8 mouse cellular contexts compared by ENCODE assay signal in genomic region chr1:39010583-39011021, GRCm38 (mm10). TPM values are rescaled to one million over a fixed set of nuclear protein-coding genes. Genes with fewer than 3 reads are reported as not detected.
DNase-seq lines count a peak whose midpoint lies in the region; ATAC-seq and TF ChIP-seq lines count a peak whose summit lies in the region.

No protein-coding gene starts in this region.

- no peaks in the 10 kb centered on the region for H3K27me3 ChIP-seq in embryonic facial prominence, embryonic 11.5 days (ENCODE audit: control insufficient read depth, insufficient read depth, low read length)
- H3K27me3 ChIP-seq in heart, postnatal 0 days (ENCODE audit: control insufficient read depth, insufficient read depth, low read length), result no peaks in the 10 kb centered on the region
- H3K27me3 ChIP-seq in liver, adult 2 months (ENCODE audit: control insufficient read depth, insufficient read depth, low read length), result no peaks in the 10 kb centered on the region
- H3K27me3 ChIP-seq in thymus, adult 2 months (ENCODE audit: control insufficient read depth, insufficient read depth, low read length), result no peaks in the 10 kb centered on the region

- no peak overlapping the region for H3K27ac ChIP-seq in embryonic facial prominence, embryonic 11.5 days (replicated peaks; ENCODE audit: low read depth, low read length)
- H3K27ac ChIP-seq in heart, postnatal 0 days (ENCODE audit: low read depth), result no peak overlapping the region
- H3K27ac ChIP-seq in liver, adult 2 months (replicated peaks; ENCODE audit: insufficient read depth, low read depth, low read length), result no peak overlapping the region
- no peak overlapping the region for H3K27ac ChIP-seq in thymus, adult 2 months (ENCODE audit: control insufficient read depth, insufficient read depth, low read length)

- TF ChIP-seq POLR2A in liver, adult 2 months (IDR thresholded peaks at IDR 0.05; ENCODE audit: extremely low read depth, insufficient read depth, low read length), result no peak
- TF ChIP-seq POLR2A in thymus, adult 2 months (IDR thresholded peaks at IDR 0.05; ENCODE audit: control insufficient read depth, extremely low read depth, insufficient read depth, low read length, poor library complexity), result peak; percentile 18; the same call in 1 of the 2 replicates

- H3K4me1 ChIP-seq in embryonic facial prominence, embryonic 11.5 days (ENCODE audit: control insufficient read depth, insufficient read depth, low read length), result no peaks in the 10 kb centered on the region
- peaks cover 11% of the 10 kb centered on the region for H3K4me1 ChIP-seq in heart, postnatal 0 days (ENCODE audit: control insufficient read depth, insufficient read depth)
- no peaks in the 10 kb centered on the region for H3K4me1 ChIP-seq in liver, adult 2 months (ENCODE audit: control insufficient read depth, insufficient read depth, low read length)
- H3K4me1 ChIP-seq in thymus, adult 2 months (replicated peaks; ENCODE audit: control insufficient read depth, insufficient read depth, low read length), result peaks cover 10% of the 10 kb centered on the region

- H3K4me3 ChIP-seq in embryonic facial prominence, embryonic 11.5 days (ENCODE audit: low read depth, low read length), result no peak overlapping the region
- no peak overlapping the region for H3K4me3 ChIP-seq in heart, postnatal 0 days (ENCODE audit: low read depth, low read length)
- H3K4me3 ChIP-seq in liver, adult 2 months (ENCODE audit: insufficient read depth, low read depth, low read length), result no peak overlapping the region
- no peak overlapping the region for H3K4me3 ChIP-seq in thymus, adult 2 months (ENCODE audit: control insufficient read depth, insufficient read depth, low read length)

- no peak overlapping the region for H3K9ac ChIP-seq in embryonic facial prominence, embryonic 11.5 days (replicated peaks; ENCODE audit: low read length)
- H3K9ac ChIP-seq in heart, postnatal 0 days (replicated peaks; ENCODE audit: low read depth, low read length), result no peak overlapping the region
- H3K9ac ChIP-seq in liver, adult 2 months (ENCODE audit: low read depth, low read length), result no peak overlapping the region

- TF ChIP-seq CTCF in heart, postnatal 0 days (IDR thresholded peaks at IDR 0.05; ENCODE audit: low read depth), result peak; percentile 88
- peak; percentile 46; the same call in 1 of the 2 replicates for TF ChIP-seq CTCF in liver, adult 2 months (IDR thresholded peaks at IDR 0.05; ENCODE audit: low read depth, low read length)
- 0 out of 2 replicates have a peak, but pooled peaks have one; percentile 61 for TF ChIP-seq CTCF in thymus, adult 2 months (IDR thresholded peaks at IDR 0.05; ENCODE audit: borderline replicate concordance, control insufficient read depth, extremely low read depth, insufficient read depth, low read length, poor library complexity)

- no peak for TF ChIP-seq EP300 in heart, postnatal 0 days (IDR thresholded peaks at IDR 0.05; ENCODE audit: low read depth)

- H3K4me2 ChIP-seq in embryonic facial prominence, embryonic 11.5 days (ENCODE audit: low read depth, low read length), result no peak overlapping the region
- H3K4me2 ChIP-seq in heart, postnatal 0 days (ENCODE audit: low read depth, low read length), result no peak overlapping the region

- H3K79me2 ChIP-seq in liver, adult 2 months (ENCODE audit: control insufficient read depth, insufficient read depth, low read length), result no peaks in the 10 kb centered on the region

- no peaks in the 10 kb centered on the region for H3K9me3 ChIP-seq in embryonic facial prominence, embryonic 11.5 days (replicated peaks; ENCODE audit: control insufficient read depth, low read length)
- no peaks in the 10 kb centered on the region for H3K9me3 ChIP-seq in heart, postnatal 0 days (replicated peaks; ENCODE audit: control insufficient read depth, low read length)

- no peaks in the 10 kb centered on the region for H3K36me3 ChIP-seq in embryonic facial prominence, embryonic 11.5 days (replicated peaks; ENCODE audit: control insufficient read depth, insufficient read depth, low read depth, low read length)
- no peaks in the 10 kb centered on the region for H3K36me3 ChIP-seq in heart, postnatal 0 days (replicated peaks; ENCODE audit: control insufficient read depth, insufficient read depth, low read length)
- no peaks in the 10 kb centered on the region for H3K36me3 ChIP-seq in liver, adult 2 months (ENCODE audit: control insufficient read depth, insufficient read depth, low read length)
- H3K36me3 ChIP-seq in thymus, adult 2 months (ENCODE audit: control insufficient read depth, insufficient read depth, low read length), result no peaks in the 10 kb centered on the region

- peak; percentile 64 to 77 for DNase-seq in CD8-positive naive resting alpha-beta T cell, adult 2 months (ENCODE audit: low read depth in 2 of 2, low spot score in 2 of 2)
- peak; percentile 56 for DNase-seq in adrenal gland, adult 8-10 months
- DNase-seq in embryonic facial prominence, embryonic 11.5 days (ENCODE audit: low spot score), result peak; percentile 85
- DNase-seq in heart, postnatal 0 days (ENCODE audit: low spot score), result peak; percentile 90
- peak; percentile 83 for DNase-seq in kidney, postnatal 14 days
- peak; percentile 76 for DNase-seq in liver, adult 2 months (ENCODE audit: extremely low read depth, low read depth, low spot score)
- DNase-seq in natural killer cell, adult 2 months (ENCODE audit: low spot score in 2 of 2), result peak; percentile 28 to 43
- DNase-seq in thymus, adult 2 months, result peak; percentile 77

- 24% methylated on average over 12 of the region's 12 CpGs for WGBS in embryonic facial prominence, embryonic 11.5 days
- 18% methylated on average over 12 of the region's 12 CpGs for WGBS in heart, postnatal 0 days
- WGBS in liver, adult 2 months, result 18% methylated on average over 12 of the region's 12 CpGs
- 3% methylated on average over 12 of the region's 12 CpGs for WGBS in thymus, adult 2 months

- ATAC-seq in embryonic facial prominence, embryonic 11.5 days (replicated peaks; ENCODE audit: insufficient number of reproducible peaks, low FRiP score, low TSS enrichment, low read depth), result peak; percentile 39; the same call in 1 of the 2 replicates
- ATAC-seq in heart, postnatal 0 days (ENCODE audit: insufficient read depth, low read depth), result peak; percentile 62; the same call in 1 of the 2 replicates

RNA-seq across cellular contexts. Expression of gene Pdcl3, which starts 25.2 kb away (rescaled TPM):
- 10 to 100 TPM; 68.9 to 89.3 (median 74.3) TPM for total RNA-seq in adrenal gland, adult 8-10 months (2022)
- 152 and 168 TPM in 2 replicates for polyA plus RNA-seq in embryonic facial prominence, embryonic 11.5 days (2014; fragmentation: Nextera tagmentation; extraction: Ambion mirVana)
- total RNA-seq in heart, postnatal 0 days (2014; rRNA removed; ENCODE audit: low replicate concordance), result 45.9 and 47.1 TPM in 2 replicates
- polyA plus RNA-seq in heart, postnatal 0 days (2015; fragmentation: Nextera tagmentation; extraction: Ambion mirVana), result 155 and 186 TPM in 2 replicates
- 14.7 and 19.0 TPM in 2 replicates for total RNA-seq in liver, adult 2 months (2014; rRNA removed)
- polyA plus RNA-seq in liver, adult 2 months (2012; rRNA removed), result 9.5 and 12.3 TPM in 2 replicates
- 18.0 and 22.2 TPM in 2 replicates for polyA plus RNA-seq in thymus, adult 2 months (2012; rRNA removed)

Comparison
In these comparisons a context has a peak if more than half of its experiments do, and no peak if none do; other contexts are left out.
1. DNase-seq: peak in every context shown above with its lines; median percentile 90 in heart, postnatal 0 days; 85 in embryonic facial prominence, embryonic 11.5 days; 83 in kidney, postnatal 14 days; 77 in thymus, adult 2 months; 76 in liver, adult 2 months; 70 in CD8-positive naive resting alpha-beta T cell, adult 2 months; 56 in adrenal gland, adult 8-10 months; 36 in natural killer cell, adult 2 months.